Mouse (Mus musculus) adrenal gland, postnatal 10 days (tissue): ENCODE measurements around the gene Pikfyve. TPM values are rescaled to one million over a fixed set of nuclear protein-coding genes. Genes with fewer than 3 reads are reported as not detected.

Experiments used
- DNase-seq: peaks from one replicate; pipeline ENCODE4 v3.0.0; 2021; ENCODE audit warnings: mixed read lengths
- long read RNA-seq, 2 experiments: library from polyadenylated mRNA; stranded (forward); transcript quantifications; one replicate each; pipeline ENCODE4 v2.0.0; 2021
- total RNA-seq, 2 experiments: library from RNA; stranded (reverse); gene quantifications; 2 replicates each; pipeline ENCODE4 v1.2.3; 2021

Pikfyve gene
- total RNA-seq = 10 to 100 TPM; 22.8 to 26.2 TPM
- long read RNA-seq, experiment 1, partial matches to known transcripts = 1 of 1 reads
- long read RNA-seq, experiment 1, other reads (novel, unspliced or antisense) = 0 of 1 reads
- long read RNA-seq, experiment 2, partial matches to known transcripts = 0 of 1 reads
- long read RNA-seq, experiment 2, other reads (novel, unspliced or antisense) = 1 of 1 reads

DNA sequence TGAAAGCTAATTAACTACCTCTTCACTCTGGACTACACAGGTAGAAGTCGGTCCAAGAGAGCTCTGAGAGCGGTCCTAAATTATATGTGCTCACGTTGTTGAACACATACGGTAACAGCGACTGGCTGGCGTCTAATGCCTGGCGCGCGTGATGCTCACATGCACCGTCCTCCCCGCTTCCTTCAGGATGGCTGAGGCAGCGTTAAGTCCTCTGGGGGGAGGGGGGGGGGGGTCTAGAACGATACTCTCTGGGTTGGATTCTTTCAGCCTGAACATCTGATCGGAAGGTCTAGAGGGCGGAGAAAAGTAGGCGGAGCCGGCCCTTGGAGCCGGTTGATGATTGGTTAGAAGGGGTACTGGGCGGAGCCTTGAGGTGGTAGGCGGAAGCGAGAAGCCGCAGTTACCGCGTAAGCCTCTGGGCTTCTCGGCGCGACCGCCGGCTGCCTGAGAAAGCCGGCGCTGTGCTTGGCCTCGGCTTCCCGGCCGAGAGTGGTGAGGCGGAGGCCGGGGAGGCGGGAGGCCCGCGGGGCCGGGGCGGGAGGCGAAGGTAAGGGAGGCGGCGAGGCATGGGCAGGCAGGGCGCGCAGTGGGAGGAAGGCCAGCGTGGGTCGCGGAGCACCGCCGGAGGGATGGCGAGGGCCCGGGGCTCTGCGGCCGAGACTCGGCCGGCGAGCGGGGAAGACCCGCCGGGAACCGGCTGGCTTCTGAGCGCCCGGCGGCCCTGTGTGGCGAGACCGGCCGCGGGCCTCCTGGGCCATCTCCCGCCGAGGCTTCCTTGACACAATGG is at the start of gene Pikfyve, which contains the start of gene Idh1:
Gene Pikfyve, plus strand, starts transcription at position 397 of the 787 bp plus-strand sequence.
Gene Idh1, minus strand, starts transcription at position 214 of the 787 bp plus-strand sequence.
- DNase-seq = peak; percentile 97

DNA sequence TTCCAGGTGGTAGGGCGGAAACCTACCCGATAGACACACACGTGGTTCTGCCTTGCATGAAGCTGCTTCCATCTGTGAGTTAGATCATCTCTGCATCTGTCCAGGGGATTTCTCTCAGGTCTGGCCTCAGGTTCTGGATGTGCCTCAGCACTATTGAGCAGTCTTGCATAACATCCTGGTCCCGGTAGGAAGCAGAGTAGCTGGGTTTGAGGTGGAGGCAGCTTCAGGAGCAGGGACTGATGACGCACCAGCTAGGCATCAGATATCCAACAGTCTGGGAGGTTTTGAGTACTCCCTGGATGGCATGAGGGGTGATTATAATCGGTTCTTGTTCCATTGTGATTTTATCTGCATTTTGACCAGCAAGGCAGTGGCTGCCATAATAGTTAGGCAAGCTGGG is 48.9 kb upstream of the Pikfyve start:
- DNase-seq = no peak

GRCm38 (mm10) chr1:65144783-65145182 is 41.7 kb upstream of the Pikfyve start:
- DNase-seq = no peak

- DNase-seq = no peak
Observed at GRCm38 (mm10) chr1:65146601-65147000, 39.9 kb upstream of the Pikfyve start.

GRCm38 (mm10) chr1:65147326-65147725 is 39.2 kb upstream of the Pikfyve start:
- no peak for DNase-seq

DNA sequence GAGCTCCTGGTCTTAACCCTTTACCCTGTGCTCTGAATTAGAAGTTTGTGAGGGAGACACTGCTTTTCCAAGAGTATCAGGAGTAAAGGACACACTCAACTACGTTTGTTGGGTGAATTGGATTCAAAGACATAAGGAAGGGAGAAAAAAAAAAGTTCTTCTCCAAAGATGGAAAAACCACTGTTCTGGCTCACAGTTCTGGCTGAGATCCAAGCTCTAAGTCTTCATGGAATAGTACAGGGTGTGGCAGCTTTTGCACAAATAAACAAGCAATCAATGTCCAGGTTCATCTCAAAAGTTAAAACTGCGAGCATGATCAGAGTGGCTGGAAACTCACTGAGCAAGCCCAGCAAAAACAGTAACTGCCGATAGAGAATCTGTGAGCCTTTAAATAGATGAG is 38.5 kb upstream of the Pikfyve start:
- no peak for DNase-seq

DNA sequence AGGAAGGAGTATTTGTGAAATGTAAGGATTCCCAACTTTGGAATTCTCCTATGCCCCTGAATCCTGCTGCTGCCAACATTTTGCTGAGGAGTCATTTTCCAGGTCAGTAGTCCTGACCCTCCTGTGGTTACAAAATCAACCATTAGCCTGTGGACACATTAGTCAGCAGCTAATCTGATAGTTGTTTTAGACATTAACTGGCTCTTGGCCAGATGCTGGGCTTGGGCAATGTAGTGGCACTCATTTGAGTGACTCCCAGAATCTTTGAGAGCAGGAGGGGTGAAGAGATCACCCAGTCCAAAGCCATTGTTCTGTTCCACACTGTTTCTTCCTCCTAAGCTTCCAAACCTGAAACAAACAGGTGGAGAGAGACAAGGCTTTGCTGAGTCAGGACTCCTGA is 31.7 kb upstream of the Pikfyve start:
- peak; percentile 81 for DNase-seq

DNA sequence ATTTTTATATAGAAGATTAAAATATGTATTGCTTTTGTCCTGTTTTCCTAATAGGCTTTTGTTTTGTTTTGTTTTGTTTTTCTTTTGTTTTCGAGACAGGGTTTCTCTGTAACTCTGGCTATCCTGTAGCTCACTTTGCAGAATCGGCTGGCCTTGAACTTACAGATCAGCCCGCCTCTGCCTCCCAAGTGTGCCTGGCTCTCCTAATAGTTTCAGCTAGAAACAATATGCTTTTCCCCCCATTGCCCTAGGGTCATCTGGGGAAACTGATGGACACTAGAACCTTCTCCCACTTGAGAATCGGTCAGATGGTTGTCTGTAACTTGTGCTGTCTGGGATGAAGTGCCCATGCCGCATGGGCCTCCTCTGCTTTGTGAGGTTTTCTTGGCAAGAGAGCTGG is 30.4 kb upstream of the Pikfyve start:
- DNase-seq = no peak

- no peak for DNase-seq
Observed at GRCm38 (mm10) chr1:65162210-65162609, 24.3 kb upstream of the Pikfyve start.

DNA sequence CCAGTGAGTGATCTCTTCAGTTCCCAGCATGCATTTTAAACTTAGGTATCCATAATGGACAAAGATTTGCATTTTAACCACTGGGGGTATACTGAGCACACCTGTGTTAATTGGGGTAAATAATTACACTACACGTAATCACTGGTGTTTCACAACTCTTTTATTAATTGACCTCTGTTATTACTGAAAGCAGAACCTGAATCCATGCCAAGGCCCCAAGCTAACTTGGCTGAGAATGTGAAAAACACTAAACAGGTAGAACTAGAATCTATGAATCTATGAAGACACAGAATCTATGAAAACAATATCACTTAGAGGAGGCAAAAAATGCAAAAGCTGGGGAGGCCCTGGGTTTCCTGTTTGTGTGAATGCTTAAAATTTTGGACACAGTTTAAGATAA is 19.0 kb upstream of the Pikfyve start:
- DNase-seq = no peak

DNA sequence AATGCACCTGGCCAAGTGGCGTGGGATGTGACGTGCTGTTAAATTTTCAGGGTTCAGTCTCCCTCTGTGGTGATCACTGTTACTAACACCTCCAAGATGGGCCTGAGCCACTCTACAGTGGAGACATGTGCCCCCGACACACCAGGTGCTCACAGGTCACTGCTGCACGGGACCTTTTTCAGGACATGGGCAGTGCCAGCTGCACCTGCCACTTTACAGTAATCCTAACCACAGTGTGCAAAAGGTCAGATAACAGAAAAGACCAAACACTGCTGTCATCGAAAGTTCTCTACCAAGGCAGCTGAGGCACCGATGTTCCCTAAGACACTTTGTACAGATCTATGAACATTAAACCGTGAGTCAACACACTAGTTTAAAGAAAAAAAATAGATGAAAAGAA is 16.9 kb upstream of the Pikfyve start:
- DNase-seq = no peak

GRCm38 (mm10) chr1:65169947-65170346 is 16.5 kb upstream of the Pikfyve start:
- no peak for DNase-seq

DNA sequence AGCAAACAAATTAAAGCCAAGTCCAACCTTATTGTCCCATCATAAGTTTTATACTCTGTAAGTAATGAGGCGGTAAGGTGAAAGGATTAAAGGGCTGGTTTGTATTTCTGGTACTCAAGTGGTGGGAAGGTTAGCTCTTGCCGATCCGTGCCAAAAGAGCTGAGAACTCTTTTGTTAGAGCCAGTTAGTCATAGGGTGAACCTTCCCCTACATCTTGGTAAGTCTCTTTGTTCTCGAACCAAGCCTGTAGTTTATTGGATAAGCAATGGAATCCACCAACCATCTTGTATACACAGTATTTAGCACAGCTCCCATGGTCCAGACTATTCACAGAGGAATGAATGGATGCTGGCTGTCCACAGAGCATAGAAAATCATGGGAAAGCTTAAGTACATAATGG is 14.9 kb upstream of the Pikfyve start:
- DNase-seq = no peak

DNA sequence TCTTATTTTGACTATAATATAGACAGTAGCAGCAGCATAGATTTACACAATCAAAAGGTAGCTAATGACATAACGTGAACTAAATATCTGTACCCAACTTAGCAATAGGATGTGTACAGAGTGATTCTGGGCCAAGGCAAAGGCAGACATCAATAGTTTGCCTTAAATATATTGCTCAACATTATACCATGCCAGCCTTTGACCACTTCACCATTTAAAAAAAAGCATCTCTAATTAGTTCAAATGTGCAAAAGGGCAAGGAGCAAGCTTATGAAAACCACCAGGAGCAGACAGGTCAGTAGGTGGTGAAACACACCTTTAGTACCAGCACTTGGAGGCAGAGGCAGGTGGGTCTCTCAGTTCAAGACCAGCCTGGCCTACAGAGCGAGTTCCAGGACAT is 12.8 kb upstream of the Pikfyve start:
- DNase-seq = no peak

DNA sequence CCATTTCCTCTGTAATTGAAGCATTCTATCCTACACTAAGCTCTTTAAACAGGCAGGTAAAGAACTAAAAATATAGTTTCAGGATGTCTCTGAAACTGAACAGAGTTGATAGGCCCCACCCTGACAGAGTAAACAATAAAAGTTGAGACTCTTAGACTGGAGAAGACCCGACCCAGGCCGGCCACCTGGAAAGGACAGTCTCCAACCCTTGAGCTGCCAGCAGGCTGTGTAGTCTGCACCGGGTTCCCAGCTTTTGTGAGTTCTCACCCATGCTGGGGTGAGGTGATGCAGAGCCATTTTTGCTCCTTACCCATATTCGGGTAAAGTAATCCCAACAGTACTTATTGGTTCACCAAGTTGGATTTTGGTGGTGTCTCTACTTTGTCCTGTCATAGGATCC is 10.3 kb upstream of the Pikfyve start:
- DNase-seq = peak; percentile 39

- DNase-seq = no peak
Observed at GRCm38 (mm10) chr1:65176912-65177311, 9.6 kb upstream of the Pikfyve start.

DNA sequence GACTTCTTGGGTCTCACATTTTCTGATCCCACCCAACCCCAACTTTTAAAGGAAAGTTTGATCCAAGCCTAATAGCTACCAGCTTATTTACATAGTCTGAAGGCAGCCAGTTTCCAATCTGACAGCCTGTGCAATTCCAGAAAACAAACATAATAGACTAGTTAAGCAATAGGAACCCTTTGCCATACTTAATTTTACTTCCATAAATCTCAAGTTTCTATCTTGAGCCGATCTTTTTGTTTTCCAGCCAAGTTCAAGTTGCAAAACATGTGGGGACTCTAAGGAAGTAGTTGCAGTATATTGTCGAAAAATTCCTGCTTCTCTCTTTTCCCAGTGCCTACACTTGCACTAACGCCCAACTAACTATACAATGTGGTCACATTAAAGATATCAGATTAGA is 9.0 kb upstream of the Pikfyve start:
- DNase-seq = no peak

DNA sequence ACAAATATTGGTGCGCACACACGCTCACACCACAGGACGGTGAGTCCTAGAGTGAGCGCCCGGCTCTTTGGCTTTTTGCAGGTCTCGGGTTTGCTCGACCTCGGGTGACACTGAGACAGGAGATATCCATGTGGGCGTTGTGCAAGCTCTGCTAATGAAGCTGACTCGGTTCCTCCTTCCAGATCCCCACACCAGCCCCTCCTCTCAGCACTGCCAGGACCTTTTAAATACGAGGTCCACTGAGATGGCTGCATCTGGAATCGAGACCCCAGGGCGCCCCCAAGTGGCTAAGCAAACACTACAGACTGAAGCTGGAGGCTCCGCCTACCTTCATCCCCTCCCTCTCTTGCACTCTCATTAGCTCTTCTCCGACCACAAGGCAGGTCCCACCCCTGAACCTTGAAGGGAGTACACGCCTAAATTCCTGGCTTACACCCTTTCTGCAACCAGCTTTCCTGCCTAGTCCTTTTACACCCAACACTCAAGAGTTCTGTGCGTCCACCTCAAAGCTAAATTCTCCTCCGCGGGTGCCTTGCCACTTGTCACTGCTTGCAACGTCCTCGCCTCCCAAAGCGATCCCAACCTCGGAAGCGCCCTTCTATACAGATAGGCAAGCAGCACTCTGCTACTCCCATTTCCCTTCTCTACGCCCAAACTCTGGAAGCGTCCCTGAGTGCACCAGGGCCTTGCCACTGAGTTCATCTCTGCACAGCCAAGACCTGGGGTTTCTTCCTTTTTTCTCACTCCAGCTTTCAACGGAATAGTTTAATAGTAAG is 8.2 kb upstream of the Pikfyve start:
- DNase-seq = peak; percentile 98

DNA sequence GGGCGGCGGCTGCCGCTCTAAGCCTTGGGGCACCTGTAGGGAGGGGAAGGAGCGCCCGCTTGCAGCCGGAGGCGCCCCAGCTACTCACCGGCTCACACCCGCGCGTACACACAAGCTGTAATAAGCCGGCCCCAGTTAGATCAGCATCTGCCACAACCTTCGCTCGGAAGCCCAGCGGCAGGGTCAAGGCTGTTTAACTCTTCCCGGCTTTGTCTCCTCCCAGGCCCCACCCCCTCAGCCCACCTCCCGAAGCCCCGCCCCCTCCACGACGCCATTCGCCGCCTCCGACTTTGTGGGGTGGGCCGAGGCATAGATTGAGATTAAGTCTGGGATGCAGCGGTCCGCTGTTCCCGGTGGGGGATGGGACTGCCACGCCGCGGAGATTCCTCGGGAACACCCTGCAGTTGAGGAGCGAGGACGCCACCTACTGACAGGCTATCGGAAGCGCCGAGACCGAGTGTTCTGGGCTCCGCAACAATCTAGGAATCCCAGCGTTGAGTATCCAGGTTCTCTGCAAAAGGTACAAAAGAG is 7.5 kb upstream of the Pikfyve start:
- DNase-seq = peak; percentile 99

GRCm38 (mm10) chr1:65179634-65180249 is 6.7 kb upstream of the Pikfyve start:
- DNase-seq = peak; percentile 79

GRCm38 (mm10) chr1:65181459-65181858 is 5.0 kb upstream of the Pikfyve start:
- DNase-seq = no peak

DNA sequence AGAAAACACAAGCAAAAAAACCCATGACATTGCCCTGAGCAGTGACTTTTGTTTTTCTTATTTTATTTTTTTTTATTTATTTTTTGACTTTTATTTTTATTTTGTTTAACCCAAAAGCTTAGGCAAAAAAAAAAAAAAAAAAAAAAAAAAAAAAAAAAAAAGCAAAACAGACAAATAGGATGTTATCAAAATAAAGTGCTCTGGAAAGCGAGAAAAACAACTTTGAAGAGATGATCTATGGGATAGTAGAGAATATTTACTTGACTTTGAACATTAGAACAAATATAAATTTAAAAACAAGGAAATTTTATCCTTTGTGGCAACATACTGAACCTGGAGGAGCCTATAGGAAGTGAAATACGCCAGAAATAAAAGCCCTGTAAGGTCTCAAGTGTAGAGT is 2.5 kb upstream of the Pikfyve start:
- no peak for DNase-seq
